Comparison of ENCODE assay signal across 8 mouse cellular contexts in the genomic region with DNA sequence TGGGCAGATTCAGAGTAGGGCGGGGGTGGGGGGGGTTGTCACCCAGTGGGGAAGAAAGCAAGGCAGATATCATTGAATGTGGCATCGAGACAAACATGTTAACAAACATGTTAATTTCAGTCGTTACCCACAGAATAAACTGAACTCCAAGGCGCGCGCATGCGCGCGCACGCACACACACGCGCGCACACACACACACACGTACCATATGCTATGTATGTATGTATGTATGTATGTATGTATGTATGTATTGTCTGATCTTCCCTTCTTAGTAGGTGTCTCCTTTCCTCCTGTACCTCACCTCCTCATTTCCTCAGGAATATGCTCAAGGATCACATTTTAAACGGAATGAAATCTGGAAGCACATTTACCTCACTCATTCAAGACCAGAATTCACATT. TPM values are rescaled to one million over a fixed set of nuclear protein-coding genes. Genes with fewer than 3 reads are reported as not detected.
A peak's percentile ranks its signal among the peaks of the same experiment; 100 is the strongest.
DNase-seq lines count a peak whose midpoint lies in the region; ATAC-seq and TF ChIP-seq lines count a peak whose summit lies in the region.

Cdkl4 (minus strand) TSS at position 175 of the 400 bp plus-strand sequence.

- H3K9ac ChIP-seq in heart, embryonic 16.5 days (ENCODE audit: low read length): peak within 1 kb of the TSS; percentile 60
- H3K9ac ChIP-seq in hindbrain, embryonic 13.5 days: peak within 1 kb of the TSS; percentile 75
- no peak within 1 kb of the TSS; the same call in 1 of the 2 replicates for H3K9ac ChIP-seq in liver, embryonic 16.5 days (ENCODE audit: low read depth, low read length)

- 0 out of 2 replicates have a peak, but pooled peaks cover 2% of the 10 kb centered on the region for H3K9me3 ChIP-seq in heart, embryonic 16.5 days (replicated peaks; ENCODE audit: control insufficient read depth, low read length)
- no peaks in the 10 kb centered on the region for H3K9me3 ChIP-seq in hindbrain, embryonic 13.5 days
- no peaks in the 10 kb centered on the region for H3K9me3 ChIP-seq in liver, embryonic 16.5 days (replicated peaks; ENCODE audit: control insufficient read depth, low read length)

- no peak within 1 kb of the TSS for H3K27ac ChIP-seq in heart, embryonic 16.5 days (ENCODE audit: low read length)
- no peak within 1 kb of the TSS for H3K27ac ChIP-seq in bone marrow macrophage, adult 2 months (ENCODE audit: insufficient read depth, low read depth, low read length)
- H3K27ac ChIP-seq in hindbrain, embryonic 13.5 days: peak within 1 kb of the TSS; percentile 72; the same call in 1 of the 2 replicates
- H3K27ac ChIP-seq in liver, embryonic 16.5 days (ENCODE audit: low read length): no peak within 1 kb of the TSS

- H3K27me3 ChIP-seq in heart, embryonic 16.5 days (ENCODE audit: control insufficient read depth, insufficient read depth, low read length): no peaks in the 10 kb centered on the region
- no peaks in the 10 kb centered on the region for H3K27me3 ChIP-seq in hindbrain, embryonic 13.5 days
- H3K27me3 ChIP-seq in liver, embryonic 16.5 days (ENCODE audit: control insufficient read depth, insufficient read depth, low read depth, low read length): no peaks in the 10 kb centered on the region; the same call in 1 of the 2 replicates

- peaks cover 8% of the 10 kb centered on the region for H3K4me1 ChIP-seq in heart, embryonic 16.5 days (ENCODE audit: control insufficient read depth, insufficient read depth, low read length)
- no peaks in the 10 kb centered on the region for H3K4me1 ChIP-seq in bone marrow macrophage, adult 2 months (ENCODE audit: control insufficient read depth, insufficient read depth, low read length)
- H3K4me1 ChIP-seq in hindbrain, embryonic 13.5 days (replicated peaks): peaks cover 14% of the 10 kb centered on the region
- no peaks in the 10 kb centered on the region; the same call in 1 of the 2 replicates for H3K4me1 ChIP-seq in liver, embryonic 16.5 days (ENCODE audit: control insufficient read depth, low read depth, low read length)

- no peak for TF ChIP-seq POLR2A in bone marrow macrophage, adult 2 months (IDR thresholded peaks at IDR 0.05; ENCODE audit: borderline replicate concordance, low read depth, low read length)

- H3K4me3 ChIP-seq in heart, embryonic 16.5 days (ENCODE audit: low read length): peak within 1 kb of the TSS; percentile 56
- H3K4me3 ChIP-seq in bone marrow macrophage, adult 2 months (ENCODE audit: insufficient read depth, low read length): peak within 1 kb of the TSS; percentile 15
- H3K4me3 ChIP-seq in hindbrain, embryonic 13.5 days: peak within 1 kb of the TSS; percentile 50
- peak within 1 kb of the TSS; percentile 43 for H3K4me3 ChIP-seq in liver, embryonic 16.5 days (ENCODE audit: low read depth, low read length)

- H3K4me2 ChIP-seq in heart, embryonic 16.5 days (ENCODE audit: low read depth, low read length): peak within 1 kb of the TSS; percentile 93
- H3K4me2 ChIP-seq in hindbrain, embryonic 13.5 days: peak within 1 kb of the TSS; percentile 86
- peak within 1 kb of the TSS; percentile 69 for H3K4me2 ChIP-seq in liver, embryonic 16.5 days (ENCODE audit: low read depth, low read length)

- 72% methylated on average over 15 of the region's 15 CpGs for WGBS in heart, embryonic 16.5 days
- WGBS in hindbrain, embryonic 13.5 days: 58% methylated on average over 15 of the region's 15 CpGs
- WGBS in liver, embryonic 16.5 days (ENCODE audit: insufficient replicate concordance): 74% methylated on average over 15 of the region's 15 CpGs

- TF ChIP-seq CTCF in bone marrow macrophage, adult 2 months (IDR thresholded peaks at IDR 0.05; ENCODE audit: low read depth, low read length): no peak

- H3K36me3 ChIP-seq in heart, embryonic 16.5 days (ENCODE audit: control insufficient read depth, insufficient read depth): peaks cover 7% of the 10 kb centered on the region; the same call in 1 of the 2 replicates
- H3K36me3 ChIP-seq in hindbrain, embryonic 13.5 days: peaks cover 20% of the 10 kb centered on the region
- no peaks in the 10 kb centered on the region for H3K36me3 ChIP-seq in liver, embryonic 16.5 days (ENCODE audit: control insufficient read depth, insufficient read depth)

- ATAC-seq in heart, embryonic 16.5 days (replicated peaks; ENCODE audit: extremely low read depth, insufficient read depth, low FRiP score): no peak
- peak; percentile 66 for ATAC-seq in hindbrain, embryonic 13.5 days (ENCODE audit: low FRiP score)
- ATAC-seq in liver, embryonic 16.5 days (ENCODE audit: low read depth): no peak

- DNase-seq in heart, postnatal 4 days: no peak
- DNase-seq in Muller cell, postnatal 12 days (ENCODE audit: inconsistent ontology term): no peak
- no peak for DNase-seq in thymus, postnatal 0 days (ENCODE audit: low spot score)
- no peak for DNase-seq in gastrocnemius, postnatal 25 days

RNA-seq across cellular contexts. Expression of gene Cdkl4, which starts in this region (rescaled TPM):
- 0.14 and 0.32 TPM in 2 replicates for polyA plus RNA-seq in heart, embryonic 16.5 days (2015; fragmentation: Nextera tagmentation; extraction: Ambion mirVana)
- under 1 TPM in 1 of 2 experiments, not detected in 1; 0.09 TPM for total RNA-seq in heart, postnatal 4 days (2021)
- 0.25 and 0.45 TPM in 2 replicates for polyA plus RNA-seq in bone marrow macrophage, adult 2 months (2012; ENCODE audit: insufficient read depth, insufficient read length, missing spikeins)
- polyA plus RNA-seq in hindbrain, embryonic 13.5 days (2015; fragmentation: Nextera tagmentation; extraction: Ambion mirVana): 4.5 and 5.7 TPM in 2 replicates
- 0.14 and 0.16 TPM in 2 replicates for polyA plus RNA-seq in liver, embryonic 16.5 days (2015; fragmentation: Nextera tagmentation; extraction: Ambion mirVana)
- polyA plus RNA-seq in thymus, postnatal 0 days (2015; fragmentation: Nextera tagmentation; extraction: Ambion mirVana): 0.32 and 0.36 TPM in 2 replicates
- total RNA-seq in gastrocnemius, postnatal 25 days (2021): not detected
